Mouse (Mus musculus) C2C12 (cell line): ENCODE measurements around the gene Nos1.

ENCODE experiments used
- CTCF ChIP-seq: IDR thresholded peaks from one replicate; pipeline ENCODE4 v1.5.1; 2011; ENCODE audit not compliant: control insufficient read depth, insufficient read depth, insufficient read length
- MAX ChIP-seq: IDR thresholded peaks from one replicate; pipeline ENCODE4 v1.6.1; 2011; ENCODE audit warnings: mild to moderate bottlenecking, control low read depth
- MYOG ChIP-seq: IDR thresholded peaks from one replicate; pipeline ENCODE4 v1.6.1; 2011; ENCODE audit not compliant: control insufficient read depth, insufficient read length; ENCODE audit errors: extremely low read depth
- USF1 ChIP-seq: IDR thresholded peaks from one replicate; pipeline ENCODE4 v1.6.1; 2011; ENCODE audit warnings: low read depth, mild to moderate bottlenecking, control low read depth, moderate library complexity

DNA sequence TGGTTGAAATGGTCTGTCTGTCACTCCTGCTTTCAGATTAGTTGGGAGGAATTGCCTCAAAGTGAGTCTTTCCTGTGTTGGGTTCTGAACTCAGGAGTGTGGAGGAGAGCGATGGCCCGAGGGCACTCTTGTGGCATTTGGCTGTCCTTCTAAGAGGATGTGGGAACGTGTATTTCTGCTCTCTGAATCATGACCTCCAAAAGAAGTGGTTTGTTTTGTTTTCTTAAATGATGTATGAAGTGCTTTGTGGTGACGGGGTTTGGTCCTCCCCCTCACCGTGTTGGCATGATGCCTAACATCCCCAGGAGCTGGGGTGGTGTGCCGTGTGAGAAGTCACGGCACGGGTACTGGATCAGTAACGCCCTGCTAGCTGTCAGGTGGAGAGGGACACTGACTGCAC is 207.5 kb downstream of the Nos1 start:
- TF ChIP-seq MAX: no peak
- no peak for TF ChIP-seq CTCF
- no peak for TF ChIP-seq USF1
- no peak for TF ChIP-seq MYOG
